Mouse (Mus musculus): ENCODE measurements at regions not wholly inside any gene's neighbourhood (a gene's known extent, or its start where the extent isn't known, plus 50 kb on each side); places are given as distances from the start of the nearest gene placed in this dataset.

- TF ChIP-seq CTCF (IDR thresholded peaks at IDR 0.05; ENCODE audit: control insufficient read depth, insufficient read depth, insufficient read length) (no peak), MAX (IDR thresholded peaks at IDR 0.05) (no peak), USF1 (IDR thresholded peaks at IDR 0.05; ENCODE audit: low read depth) (no peak)
Observed at GRCm38 (mm10) chr2:105613243-105613642, 55.5 kb upstream of the Pax6 start.
